Mouse (Mus musculus): Measurements from ENCODE around the gene Zic2.

DNA sequence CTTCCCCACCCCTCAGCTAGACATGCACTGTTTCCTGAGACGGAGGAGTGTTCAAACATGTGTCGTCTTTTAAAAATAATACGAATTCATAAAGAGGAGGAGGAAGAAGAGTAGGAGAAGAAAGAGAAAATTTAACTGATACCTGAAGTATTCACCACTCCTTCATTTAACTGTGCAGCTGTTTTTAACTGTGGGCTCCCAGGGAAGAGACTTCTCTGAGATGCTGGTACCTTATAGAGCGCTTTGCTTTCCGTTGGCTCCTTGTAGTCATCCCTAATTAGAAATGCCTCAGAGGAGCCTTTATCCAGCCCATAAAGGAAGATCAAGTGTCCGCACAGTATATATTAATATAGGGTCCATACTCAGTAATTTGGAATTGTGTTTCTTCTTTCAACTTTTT lies 16.3 kb downstream of the Zic2 start:
- TF ChIP-seq POLR2A (IDR thresholded peaks at IDR 0.05; ENCODE audit: extremely low read depth, insufficient read depth, low read length), result no peak
- TF ChIP-seq CTCF (IDR thresholded peaks at IDR 0.05; ENCODE audit: extremely low read depth, insufficient read depth, low read length), result no peak

Measured in cortical plate, adult 2 months (tissue).